Mouse (Mus musculus) right cerebral cortex, postnatal 14 days (tissue): ENCODE measurements around the gene Olfr1247.
"Not testable (repeated sequence)": the region's sequence is repeated elsewhere in the genome, so short reads cannot be mapped to it uniquely, and the experiment has no call there.

Experiments used
- DNase-seq: peaks from one replicate; pipeline ENCODE4 v3.0.0; 2022

The Olfr1247 gene

GRCm38 (mm10) chr2:89614030-89614429 is at the start of gene Olfr1247:
TSS of gene Olfr1247 (minus strand) at chr2:89614130.
- no peak for DNase-seq

GRCm38 (mm10) chr2:89661367-89661766 is 47.4 kb upstream of the Olfr1247 start, which contains the start of gene Olfr1250:
TSS of gene Olfr1250 (minus strand) at chr2:89661467.
- DNase-seq: no peak

GRCm38 (mm10) chr2:89634883-89635282 is 21.0 kb upstream of the Olfr1247 start, which contains the start of gene Olfr1249:
TSS of gene Olfr1249 (minus strand) at chr2:89634983.
- DNase-seq: no peak

- DNase-seq: not testable (repeated sequence)
Observed at GRCm38 (mm10) chr2:89618145-89618544, 4.2 kb upstream of the Olfr1247 start, which contains the start of gene Olfr1248. TSS of gene Olfr1248 (minus strand) at chr2:89618245.

- DNase-seq: no peak
Observed at GRCm38 (mm10) chr2:89593057-89593456, 20.9 kb downstream of the Olfr1247 start, which contains the start of gene Olfr1246. TSS of gene Olfr1246 (minus strand) at chr2:89593157.

GRCm38 (mm10) chr2:89578347-89578746 is 35.6 kb downstream of the Olfr1247 start, which contains the start of gene Olfr1245:
TSS of gene Olfr1245 (minus strand) at chr2:89578447.
- DNase-seq: no peak

- DNase-seq: not testable (repeated sequence)
Observed at GRCm38 (mm10) chr2:89562706-89563105, 51.2 kb downstream of the Olfr1247 start.
